Mouse (Mus musculus): ENCODE measurements at regions not wholly inside any gene's neighbourhood (a gene's known extent, or its start where the extent isn't known, plus 50 kb on each side); places are given as distances from the start of the nearest gene placed in this dataset.

DNA sequence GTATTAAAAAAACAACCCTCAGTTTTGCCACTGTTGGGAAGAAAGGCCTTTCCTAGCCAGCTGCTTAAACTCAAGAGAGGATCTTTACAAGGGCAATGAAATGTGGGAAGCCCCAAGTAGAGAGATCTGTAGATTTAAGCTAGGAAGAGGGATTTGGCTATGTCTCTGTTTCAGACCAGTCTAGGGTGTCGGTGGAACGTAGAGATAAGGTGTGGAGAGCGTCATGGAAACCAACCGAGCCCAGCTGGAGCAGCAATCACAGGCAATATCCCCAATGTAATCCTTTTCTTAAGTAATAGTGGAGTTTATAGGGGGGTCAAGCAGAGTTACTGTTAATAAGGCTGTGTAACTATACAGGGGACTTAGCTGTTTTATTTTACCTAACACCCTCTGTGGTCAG lies 204.6 kb upstream of the Mme start:
- no peak for DNase-seq

DNA sequence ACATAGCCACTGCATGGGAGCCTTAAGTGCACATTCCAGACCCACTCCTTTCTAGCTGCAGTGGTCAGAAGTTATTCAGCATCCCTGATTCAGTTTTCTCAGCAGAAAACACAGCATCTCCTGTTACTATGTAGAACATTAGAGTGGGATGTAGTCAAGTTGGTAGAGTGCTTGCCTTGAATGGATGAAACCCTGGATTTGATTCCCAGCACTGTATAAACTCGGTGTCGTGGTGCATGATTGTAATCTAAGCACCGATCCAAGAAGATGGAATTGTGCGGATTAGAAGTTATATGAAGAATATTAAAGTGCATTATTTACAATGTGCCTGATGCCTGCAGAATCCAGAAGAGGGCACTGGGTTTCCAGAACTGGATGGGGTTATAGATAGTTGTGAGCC lies 170.6 kb upstream of the Mme start:
- DNase-seq, result no peak

DNA sequence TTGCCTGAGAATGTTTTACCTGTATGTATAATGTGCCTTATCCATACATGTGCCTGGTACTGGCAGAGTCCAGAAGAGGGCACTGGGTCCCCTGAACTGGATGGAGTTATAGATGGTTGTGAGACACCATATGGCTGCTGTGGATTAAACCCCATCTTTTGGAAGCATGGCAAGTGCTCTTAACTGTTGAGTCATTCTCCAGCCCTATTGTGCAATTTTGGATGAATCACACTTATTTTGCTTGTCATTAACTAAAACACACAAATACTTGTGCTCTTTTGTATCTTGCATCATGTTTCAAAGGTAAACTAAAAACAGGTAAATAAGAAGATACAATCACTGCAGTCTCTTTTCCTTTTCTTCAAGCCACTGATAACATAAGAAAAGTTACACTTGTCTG lies 168.3 kb upstream of the Mme start:
- DNase-seq, result no peak

DNA sequence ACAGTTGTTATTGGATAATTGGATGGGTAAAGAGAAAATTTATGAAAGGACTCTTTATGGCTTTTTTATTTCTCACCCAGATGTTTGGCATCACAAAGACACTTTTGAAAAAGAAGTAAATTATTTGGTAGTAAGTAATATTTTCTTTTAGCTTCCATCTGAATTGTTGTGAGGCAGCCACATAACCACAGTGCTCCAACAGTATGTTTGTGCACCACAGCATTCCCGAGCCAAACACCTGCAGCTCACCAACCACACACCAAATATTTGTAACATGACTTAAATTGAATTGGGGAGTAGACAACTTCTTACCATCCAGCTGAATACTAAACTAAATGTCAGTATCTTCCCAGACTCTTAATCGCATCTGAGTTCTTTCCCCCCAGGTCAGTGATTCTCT lies 163.2 kb upstream of the Mme start:
- no peak for DNase-seq

DNA sequence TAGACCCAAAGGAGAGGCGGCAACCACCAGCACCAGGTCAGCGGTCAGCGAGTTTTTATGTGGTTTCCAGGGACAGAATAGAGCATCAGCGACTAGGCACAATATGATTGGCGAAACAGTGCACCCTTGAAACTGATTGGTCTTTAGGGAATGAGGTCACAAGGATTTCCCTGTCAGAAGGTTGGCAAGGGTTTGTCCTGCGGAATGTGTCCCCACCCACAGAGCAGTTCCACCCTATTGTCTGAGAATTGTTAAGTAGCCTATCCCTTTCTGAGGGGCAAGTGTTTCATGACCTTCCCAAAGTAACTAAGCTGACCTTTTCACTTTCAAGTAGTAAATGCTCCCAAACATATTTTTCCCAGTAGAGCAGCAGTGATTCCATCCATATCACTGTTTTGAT lies 159.2 kb upstream of the Mme start:
- no peak for DNase-seq

DNA sequence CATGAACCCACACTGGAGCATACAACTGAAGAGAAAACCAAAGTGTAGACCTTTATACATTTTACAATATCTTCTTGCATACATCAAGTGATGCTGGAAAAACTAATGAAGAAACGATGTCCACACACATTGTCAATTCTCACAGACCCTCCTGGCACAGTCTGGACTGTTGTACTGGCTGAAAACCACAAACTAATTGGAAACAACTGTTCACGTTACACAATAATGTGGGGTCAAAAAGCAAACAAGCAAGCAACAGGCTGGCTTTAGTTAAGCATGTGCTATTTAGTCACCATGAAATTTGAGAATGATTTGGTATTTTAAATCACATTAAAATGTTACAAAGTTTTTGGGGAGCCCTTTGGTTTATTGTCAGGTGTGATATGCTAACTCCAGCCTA lies 155.9 kb upstream of the Mme start:
- no peak for DNase-seq

DNA sequence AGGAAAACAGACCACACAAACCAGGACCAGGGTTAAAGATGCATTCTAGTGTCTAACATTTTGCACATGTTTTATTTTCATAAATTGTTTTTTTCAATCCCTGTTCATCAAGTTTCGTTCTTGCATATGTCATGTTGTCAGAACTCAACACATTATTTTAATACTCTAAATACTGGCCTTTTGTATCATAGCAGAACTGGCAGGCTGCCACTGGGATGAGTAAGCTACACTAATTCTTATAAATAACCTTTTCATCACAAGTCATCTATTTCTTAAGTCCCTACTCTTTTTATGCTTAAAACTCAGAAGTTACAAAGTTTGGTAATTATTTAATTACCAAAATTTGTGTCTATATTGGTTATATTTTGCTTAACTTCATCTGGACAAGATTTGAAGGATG lies 148.4 kb upstream of the Mme start:
- no peak for DNase-seq

DNA sequence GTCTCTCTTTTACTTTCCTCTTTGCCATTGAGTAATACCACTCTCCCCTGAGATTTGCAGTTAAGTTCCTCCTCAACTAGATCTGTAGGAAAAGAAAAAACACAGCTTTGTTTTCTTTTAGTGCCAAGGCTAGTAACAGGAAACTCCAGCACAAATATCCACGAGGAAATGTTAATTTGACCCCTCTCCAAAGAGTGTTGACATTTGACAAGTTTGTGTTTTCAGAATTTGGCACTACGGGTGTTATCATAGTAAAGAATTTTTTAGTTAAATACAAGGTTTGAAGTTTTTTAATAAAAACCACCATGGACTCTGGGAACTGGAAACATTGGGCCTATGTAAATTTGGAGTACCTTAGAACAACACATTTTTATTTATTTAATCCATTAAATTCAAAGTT lies 126.1 kb upstream of the Mme start:
- no peak for DNase-seq

DNA sequence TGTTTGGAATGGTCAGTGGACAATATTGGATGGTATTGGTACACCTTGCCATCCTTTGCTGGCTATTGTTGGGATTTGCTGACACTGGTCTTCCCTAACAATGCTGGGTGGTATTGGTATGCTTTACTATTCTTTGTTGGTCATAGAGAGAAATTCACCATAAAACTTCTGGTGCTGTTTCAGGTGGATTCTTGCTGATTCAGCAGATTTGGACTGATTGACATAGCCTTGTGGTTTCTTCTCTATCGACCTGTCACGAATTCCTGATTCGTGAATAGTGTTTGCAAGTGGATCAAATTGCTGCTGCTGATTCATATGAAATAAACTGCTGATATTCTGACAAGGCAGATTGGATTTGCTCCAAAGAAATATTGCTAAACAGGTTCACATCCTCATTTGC lies 109.5 kb upstream of the Mme start:
- DNase-seq, result no peak

DNA sequence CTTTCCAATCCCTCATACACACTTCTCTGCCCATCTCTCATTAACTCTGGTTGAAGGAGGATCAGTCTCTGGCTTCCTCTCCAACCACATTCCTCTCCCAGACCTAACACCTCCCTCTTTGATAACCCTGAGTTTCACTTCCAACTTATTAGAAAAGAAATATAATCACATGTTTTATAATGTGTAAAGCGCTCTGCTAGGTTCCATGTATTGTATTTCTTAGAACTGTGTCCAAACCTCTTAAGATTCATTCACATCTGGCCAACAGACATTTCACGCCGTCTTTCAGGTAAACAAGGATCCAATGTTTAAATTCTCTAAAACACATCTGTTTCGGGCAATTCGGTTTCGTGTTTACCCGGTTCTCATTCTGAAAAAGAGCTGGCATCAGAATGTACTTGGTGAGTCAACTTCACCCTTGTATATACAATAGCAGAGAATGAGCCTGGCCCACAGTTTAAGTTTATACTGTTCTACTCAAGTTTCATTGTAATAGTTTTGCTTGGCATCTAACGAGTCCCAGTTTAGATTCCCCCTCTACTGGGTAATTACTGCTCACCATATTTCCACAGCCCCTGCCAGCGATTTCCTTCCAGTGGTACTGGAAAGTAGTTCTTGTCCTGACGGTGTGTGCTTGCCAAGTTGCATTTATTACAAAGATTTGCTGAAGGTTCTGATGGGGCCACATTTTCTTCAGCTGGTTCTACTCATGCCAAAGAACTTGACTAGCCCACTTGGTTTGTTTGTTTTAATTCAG lies 103.8 kb upstream of the Mme start:
- peak in 1 of 2 experiments; percentile 8 for DNase-seq

DNA sequence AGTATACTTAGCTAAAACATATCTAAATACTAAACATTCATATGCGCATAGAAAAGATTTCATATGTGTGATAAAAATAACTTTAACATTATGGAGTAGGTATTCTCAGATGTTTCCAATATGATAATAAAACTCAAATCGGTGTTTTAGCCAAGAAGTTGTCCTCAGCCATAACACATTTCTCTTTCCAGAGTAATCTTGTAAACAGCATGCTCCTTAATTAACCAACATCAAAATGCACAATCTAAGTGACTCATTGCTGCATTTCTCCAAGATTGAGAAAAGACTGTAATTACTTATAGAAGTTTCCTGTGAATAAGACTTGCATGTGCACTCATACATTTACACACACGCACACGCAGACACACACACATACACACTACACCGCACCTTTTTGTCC lies 95.1 kb upstream of the Mme start:
- no peak for DNase-seq

DNA sequence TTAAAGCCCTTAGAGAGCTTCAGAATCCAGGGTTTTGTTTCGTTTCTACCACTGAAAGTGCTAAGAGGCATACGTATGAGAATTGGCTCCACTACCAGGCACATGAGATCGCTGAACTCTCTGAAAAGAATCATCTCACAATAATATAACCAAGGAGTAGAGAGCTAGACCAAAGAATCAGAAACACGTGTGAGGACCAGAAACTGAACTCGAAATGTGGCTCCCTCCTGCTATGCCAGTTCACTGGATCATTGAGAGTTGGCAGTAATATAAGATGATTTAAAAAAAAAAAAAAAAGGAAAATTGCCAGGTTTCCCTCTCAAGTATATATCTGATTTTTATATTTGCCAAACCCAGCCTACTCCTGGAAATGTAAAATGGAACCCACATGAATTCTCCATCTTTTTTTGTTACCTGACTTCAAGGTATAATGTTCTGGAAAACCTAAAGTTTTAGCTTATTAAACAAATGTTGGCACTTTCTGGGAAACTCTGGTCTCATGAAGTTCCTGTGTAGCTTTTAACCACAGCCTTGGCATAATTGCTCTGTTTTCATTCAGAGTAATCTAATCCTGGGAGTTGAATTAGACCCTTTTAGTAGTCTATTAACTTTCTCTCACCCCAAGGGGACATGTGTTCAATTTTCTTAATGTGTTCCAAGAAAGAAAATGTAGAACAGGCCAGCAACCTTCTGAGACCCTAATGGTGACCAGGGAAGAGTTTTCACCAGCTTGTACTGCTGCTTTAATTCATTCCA lies 58.7 kb upstream of the Mme start:
- no peak for DNase-seq

DNA sequence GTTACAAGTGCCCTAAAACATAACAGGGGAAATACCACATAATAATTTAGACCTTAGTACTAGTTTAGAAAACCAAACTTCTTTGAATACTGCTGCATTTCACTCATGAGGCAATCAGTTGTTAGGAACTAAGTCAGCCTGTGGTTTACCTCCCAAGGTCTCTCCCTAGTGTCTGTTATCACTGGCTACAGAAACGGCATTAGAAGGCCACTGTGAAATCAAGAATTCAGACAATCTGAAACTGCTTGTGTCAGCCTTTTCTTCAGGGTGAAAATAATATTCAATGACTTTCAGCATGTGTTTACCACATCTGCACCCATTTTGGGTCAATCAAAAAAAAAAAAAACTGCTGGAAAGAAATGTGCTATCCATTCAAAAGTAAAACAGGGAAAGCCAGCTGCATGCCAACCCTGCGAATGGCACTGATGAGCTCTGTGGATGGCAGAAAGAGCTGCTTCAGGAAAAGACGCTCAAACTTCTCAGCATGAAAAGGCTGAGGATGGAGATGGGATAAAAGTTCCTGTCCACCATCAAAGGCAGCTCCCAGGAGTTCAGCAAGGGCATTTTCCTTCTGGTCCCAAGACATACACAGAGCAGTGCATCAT lies 53.4 kb upstream of the Mme start:
- no peak for DNase-seq
